Mouse (Mus musculus) thymus, adult 2 months (tissue): ENCODE measurements at regions not wholly inside any gene's neighbourhood (a gene's known extent, or its start where the extent isn't known, plus 50 kb on each side); places are given as distances from the start of the nearest gene placed in this dataset.

ENCODE experiments used
- CTCF ChIP-seq: fragments of 200-500 bp; IDR thresholded peaks from 2 replicates; pipeline ENCODE4 v1.5.1; 2012; ENCODE audit warnings: mild to moderate bottlenecking, control low read depth, low read length, moderate library complexity, borderline replicate concordance; ENCODE audit not compliant: control insufficient read depth, poor library complexity, insufficient read depth; ENCODE audit errors: extremely low read depth
- POLR2A ChIP-seq: fragments of 200-500 bp; IDR thresholded peaks from 2 replicates; pipeline ENCODE4 v1.6.1; 2012; ENCODE audit warnings: mild to moderate bottlenecking, low read length, control low read depth, moderate library complexity; ENCODE audit not compliant: control insufficient read depth, poor library complexity, insufficient read depth; ENCODE audit errors: extremely low read depth

DNA sequence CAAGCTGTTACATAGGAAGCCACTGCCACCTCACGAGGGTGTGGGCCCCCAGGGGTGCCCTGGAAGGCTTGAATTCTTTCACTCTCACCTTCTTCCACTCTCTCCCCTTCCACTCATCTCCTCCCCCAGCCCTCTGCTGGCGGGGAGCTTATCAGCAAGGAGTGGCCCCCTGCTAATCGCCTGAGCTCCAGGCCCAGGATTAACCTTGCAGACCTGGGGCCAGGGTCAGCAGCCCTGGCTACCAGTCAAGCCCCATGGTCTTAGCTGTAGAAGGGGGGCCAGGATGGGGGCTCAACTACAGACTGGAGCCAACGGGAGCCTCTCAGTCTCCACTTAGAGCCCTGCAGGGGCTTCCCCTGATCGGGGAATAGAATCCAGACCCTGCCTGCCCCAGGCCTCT, 75.8 kb upstream of the Larp1 start:
- no peak for TF ChIP-seq CTCF
- no peak for TF ChIP-seq POLR2A
